Mouse (Mus musculus) thymus, postnatal 36 days (tissue): ENCODE data around the gene Extl1.
"Not testable (repeated sequence)": the region's sequence is repeated elsewhere in the genome, so short reads cannot be mapped to it uniquely, and the experiment has no call there.

ENCODE experiments used
- DNase-seq, 2 experiments: peaks; one replicate each; pipeline ENCODE4 v3.0.0; 2022; ENCODE audit warnings: mixed read lengths in 2 of 2

Extl1 gene

GRCm38 (mm10) chr4:134383750-134384149 is at the start of gene Extl1:
Gene Extl1, minus strand, starts transcription at chr4:134383850.
- DNase-seq, result not testable (repeated sequence)

- no peak for DNase-seq
Measured at GRCm38 (mm10) chr4:134432686-134433360, 49.2 kb upstream of the Extl1 start.

GRCm38 (mm10) chr4:134430381-134431004 is 46.8 kb upstream of the Extl1 start:
- no peak for DNase-seq

- DNase-seq, result no peak
Measured at GRCm38 (mm10) chr4:134425088-134425487, 41.4 kb upstream of the Extl1 start.

- DNase-seq, result no peak
Measured at GRCm38 (mm10) chr4:134423949-134424348, 40.3 kb upstream of the Extl1 start.

- DNase-seq, result no peak
Measured at GRCm38 (mm10) chr4:134421971-134422370, 38.3 kb upstream of the Extl1 start.

DNA sequence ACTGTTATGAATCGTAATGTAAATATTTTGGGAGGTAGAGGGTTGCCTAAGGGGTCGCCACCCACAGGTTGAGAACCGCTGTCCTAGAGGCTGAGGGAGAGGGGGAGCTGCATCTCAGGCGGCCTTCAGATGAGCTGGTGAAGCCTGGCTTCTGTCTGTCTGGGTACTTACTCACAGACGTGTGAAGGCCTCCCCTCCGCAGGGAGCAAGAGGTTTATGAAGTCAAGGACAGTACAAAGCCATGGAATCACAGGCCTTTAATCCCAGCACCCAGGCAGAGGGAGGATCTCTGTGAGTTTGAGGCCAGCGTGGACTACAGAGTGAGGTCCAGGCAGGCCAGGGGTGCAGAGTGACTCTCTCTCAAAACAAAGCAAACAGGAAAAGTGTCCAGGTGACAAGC is 33.5 kb upstream of the Extl1 start:
- DNase-seq, result no peak

DNA sequence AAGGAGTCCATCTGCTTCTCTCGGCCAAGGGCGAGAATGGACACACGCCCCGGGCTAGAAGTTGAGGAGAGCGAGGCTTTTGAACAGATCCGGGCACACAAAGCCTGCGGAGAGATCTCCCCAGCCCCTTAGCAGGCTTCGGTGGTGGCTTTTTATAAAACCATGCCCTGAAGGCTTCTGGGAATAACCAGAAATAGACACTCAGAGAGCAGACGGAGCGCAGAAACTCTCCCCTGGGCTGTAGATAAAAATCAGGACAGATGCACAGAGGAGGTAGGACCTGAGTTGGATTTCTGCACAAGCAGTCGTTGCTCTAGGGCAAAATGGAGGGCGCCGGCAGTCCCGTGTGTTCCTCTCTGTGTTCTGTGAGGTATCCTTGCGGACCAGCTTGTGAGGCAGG is 33.0 kb upstream of the Extl1 start:
- DNase-seq, result no peak

- no peak for DNase-seq
Measured at GRCm38 (mm10) chr4:134416177-134416576, 32.5 kb upstream of the Extl1 start.

DNA sequence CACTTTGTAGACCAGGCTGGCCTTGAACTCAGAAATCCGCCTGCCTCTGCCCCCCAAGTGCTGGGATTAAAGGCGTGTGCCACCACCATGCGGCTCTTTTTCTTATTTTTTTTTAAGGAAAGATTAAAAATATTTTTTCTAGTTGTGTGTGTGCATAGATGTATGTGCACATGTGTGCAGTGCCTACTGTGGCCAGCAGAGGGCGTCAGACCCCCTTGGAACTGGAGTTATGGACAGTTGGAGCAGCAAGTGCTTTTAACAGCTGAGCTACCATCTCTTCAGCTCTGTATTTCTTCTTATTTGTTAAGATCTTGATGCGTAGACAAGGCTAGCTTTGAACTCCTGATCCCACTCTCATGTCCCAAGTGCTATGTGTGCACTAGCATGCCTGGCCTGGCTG is 25.6 kb upstream of the Extl1 start:
- peak; percentile 37 to 44 for DNase-seq

GRCm38 (mm10) chr4:134403721-134404120 is 20.1 kb upstream of the Extl1 start:
- DNase-seq, result no peak

DNA sequence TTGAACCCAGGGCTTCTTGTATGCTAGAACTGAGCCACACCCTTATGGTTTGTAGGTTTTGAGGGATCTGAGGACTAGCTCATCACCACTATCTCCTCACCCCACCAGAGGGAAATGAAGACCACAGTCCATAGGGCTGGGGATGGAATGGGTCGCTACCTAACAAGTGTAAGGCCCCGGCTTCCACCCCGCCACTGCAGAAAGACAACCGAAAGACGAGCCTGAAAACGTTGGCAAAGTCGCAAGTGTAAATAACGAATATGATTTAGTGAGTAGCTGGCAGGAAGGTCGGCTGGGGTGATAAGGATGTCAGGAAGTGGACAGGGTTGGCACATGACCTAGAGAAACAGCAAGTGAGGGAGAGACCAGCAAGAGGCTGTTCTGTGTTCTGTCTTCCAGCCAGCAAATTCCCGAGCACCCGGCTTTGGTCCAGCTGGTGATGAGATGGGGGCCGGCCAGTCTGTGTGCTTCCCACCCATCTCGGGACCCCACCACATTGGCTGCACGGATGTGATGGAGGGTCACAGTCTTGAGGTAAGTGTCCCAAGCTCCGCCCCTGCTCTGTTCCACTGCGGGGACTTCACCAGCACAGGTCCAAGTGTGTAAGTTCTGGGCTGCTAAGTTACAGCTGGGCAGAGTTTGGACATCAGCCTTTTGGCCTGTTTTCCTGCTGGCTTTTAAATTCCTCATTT is 19.1 kb upstream of the Extl1 start:
- no peak for DNase-seq

DNA sequence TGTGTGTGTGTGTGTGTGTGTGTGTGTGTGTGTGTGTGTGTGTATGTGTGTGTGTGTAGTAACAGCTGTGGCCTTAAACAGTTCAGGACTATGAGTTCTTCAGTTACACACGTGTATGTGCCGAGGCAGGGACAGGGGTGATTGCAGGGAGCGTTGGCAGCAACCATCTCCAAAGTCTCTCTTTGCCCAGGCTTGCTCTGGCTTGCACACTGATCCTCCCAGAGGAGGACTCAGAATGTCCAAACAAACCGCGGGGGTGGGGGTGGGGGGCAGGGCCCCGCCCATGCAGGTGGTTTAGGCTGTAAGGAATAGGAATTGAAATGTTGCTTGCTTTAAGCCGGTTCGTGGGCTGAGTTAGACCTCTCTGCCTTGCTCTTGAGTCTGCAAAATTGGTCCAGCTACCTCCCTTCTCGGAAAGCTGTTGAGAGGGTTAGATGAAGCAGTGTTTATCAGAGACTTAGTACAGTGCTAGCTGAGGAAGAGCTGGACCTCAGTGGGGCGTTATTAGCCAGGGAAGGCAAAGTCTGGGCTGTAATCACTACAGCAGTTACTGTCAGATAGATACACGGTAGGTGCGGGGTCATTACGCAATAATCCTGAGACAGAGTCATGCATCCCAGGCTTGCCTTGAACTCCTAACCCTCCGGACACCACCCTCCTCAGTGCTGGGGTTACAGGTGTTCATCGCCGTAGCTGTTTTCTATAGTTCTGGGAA is 18.4 kb upstream of the Extl1 start:
- DNase-seq, result peak; percentile 15 to 31

GRCm38 (mm10) chr4:134401181-134401661 is 17.6 kb upstream of the Extl1 start:
- DNase-seq, result peak; percentile 78 to 81

DNA sequence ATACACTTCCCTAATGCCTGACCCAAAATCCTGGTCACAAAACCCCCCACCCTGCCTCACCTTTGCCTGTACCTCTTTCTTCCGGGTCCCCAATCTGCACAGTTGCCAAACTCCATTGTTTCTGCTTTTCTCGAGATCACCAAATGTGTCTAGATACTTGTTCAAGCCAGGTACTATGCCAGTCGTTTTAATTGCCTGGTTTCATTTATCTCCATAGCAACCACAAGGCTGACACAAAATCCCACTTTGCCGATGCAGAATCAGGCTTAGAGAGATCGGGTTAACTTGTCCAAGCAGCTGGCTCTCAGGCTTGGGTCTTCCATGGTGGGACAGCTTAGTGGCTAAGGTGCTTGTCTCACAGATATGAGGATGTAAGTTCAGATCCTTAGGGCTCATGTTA is 16.6 kb upstream of the Extl1 start:
- no peak for DNase-seq

DNA sequence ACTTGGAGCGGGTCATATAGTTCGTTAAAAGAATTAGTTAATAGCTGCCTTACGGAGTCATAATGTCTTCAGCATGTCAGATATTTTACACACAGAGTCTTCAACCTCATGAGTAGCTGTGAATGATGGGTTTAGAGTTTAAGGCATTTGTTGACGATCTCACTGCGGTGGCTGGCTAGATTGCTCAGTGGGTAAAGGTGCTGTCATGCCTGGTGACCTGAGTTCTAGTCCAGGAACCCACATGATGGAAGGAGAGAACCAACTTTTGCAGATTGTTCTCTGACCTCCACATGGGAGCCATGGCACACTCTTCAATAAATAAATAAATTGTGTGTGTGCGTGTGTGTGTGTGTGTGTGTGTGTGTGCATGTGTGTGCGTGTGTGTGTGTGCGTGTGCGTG is 14.1 kb upstream of the Extl1 start:
- DNase-seq, result no peak

DNA sequence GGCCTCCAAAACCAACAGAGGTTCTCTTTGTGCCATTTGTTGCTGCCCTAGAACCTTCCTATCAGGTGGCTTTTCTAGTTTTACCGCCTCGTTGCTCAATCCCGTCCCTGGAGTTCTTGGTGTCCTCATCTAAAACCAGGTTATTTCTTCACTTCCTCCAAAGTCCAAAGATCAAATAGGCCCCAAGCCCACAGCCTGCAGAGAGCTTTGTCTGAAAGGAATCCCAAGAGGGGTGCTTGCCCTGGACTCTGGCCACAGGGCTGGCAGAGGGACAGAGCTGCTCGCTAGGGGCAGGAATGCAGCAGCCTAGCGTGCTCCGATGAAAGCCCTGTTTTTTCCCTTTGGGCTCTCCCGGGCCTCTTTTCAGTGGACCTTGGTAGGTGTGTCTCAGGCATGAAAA is 13.5 kb upstream of the Extl1 start:
- no peak for DNase-seq

DNA sequence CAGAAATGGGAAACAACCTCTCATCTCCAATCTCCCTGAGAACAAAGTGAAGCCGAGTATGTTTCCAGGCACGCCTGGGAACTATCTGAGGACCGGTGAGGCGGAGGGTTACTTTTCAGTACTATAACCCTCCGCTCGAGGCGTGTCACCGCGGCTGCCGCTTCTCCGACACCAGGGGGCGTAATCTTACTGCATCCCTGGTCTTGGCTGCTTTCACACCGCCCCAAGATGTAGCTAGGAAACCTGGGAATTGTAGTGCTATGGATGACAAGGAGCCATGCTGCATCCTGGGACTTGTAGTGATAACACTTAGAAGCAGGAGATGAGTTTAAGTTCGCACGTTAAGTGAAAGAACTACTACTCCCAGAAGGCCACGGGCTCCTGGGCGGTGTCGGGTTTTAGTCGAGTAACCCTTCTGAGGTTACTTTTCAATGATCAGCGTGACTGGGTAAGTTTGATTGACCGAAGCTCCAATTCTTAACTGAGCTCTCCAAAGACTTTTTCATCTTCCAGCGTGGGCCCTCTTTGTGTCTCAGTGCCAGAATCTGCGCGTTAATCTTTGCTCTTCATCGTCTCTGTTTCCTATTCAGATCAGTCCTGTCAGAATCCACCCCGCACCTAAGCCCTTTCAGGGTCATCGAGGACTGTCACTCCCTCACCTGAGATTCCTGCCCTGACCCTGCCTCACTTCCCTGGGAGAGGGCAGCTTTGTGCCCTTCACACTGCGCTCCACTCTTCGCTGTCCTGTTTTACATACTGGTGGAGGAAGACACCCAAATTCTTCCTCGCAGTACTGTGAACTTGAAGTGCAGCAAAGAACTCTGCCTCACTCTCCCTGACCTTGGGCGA is 12.6 kb upstream of the Extl1 start, which contains the start of gene Pafah2:
Gene Pafah2 (plus strand): TSS at position 344 of the 849 bp plus-strand sequence.
- DNase-seq, result peak; percentile 90 to 91

DNA sequence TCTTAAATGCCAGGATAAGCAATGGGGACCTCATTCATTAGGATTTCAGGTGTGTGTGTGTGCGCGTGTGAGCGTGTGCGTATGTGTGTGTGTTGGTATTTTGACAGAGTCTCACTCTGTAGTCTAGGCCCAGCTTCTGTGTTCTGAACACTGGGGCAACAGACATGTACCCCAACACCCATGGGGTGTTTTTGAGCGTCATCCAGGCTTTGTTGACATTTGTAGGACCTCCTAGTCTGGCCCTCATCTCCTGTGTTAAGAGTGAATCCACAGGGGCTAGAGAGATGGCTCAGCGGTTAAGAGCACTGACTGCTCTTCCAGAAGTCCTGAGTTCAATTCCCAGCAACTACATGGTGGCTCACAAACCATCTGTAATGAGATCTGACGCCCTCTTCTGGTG is 11.5 kb upstream of the Extl1 start:
- DNase-seq, result no peak

GRCm38 (mm10) chr4:134393026-134393425 is 9.4 kb upstream of the Extl1 start:
- DNase-seq, result peak; percentile 29 to 35

DNA sequence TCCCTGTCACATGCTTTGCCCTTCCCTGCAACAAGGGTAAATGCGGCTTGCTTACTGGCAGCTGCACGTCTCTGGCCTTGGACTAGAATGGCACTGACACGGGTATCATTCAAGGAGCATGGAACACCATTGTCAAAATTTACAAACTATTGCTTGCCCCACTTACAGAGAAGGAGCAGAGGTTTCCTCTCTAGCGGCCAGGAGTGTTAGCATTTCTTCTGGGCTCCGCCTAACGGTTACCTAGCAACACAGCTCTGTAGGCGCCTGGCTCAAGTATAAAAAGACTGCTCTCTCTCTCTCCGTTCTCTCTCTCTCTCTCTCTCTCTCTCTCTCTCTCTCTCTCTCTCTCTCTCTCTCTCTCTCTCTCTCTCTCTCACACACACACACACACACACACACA is 8.9 kb upstream of the Extl1 start:
- peak; percentile 22 to 50 for DNase-seq

DNA sequence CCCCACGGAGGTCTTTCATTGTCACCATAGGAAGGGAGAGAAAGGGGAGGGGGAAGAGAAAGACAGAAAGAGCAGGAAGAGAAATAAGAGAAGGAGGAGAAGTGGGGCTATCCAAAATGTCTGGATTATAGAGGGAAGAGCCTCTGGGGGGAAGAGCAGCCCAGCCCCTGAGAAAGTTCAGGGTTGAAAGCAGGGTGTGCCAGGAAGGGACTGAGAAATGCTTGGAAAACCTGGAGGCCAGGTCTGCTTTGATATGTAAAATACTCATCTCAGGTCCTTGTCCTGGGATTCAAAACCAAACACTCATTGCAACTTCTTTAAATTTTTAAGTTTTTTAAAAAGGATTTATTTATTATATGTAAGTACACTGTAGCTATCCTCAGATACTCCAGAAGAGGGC is 8.0 kb upstream of the Extl1 start:
- DNase-seq, result no peak
